Mouse (Mus musculus): ENCODE data around the gene Bhlhe23.

- TF ChIP-seq CTCF (IDR thresholded peaks at IDR 0.05; ENCODE audit: control insufficient read depth, insufficient read depth, insufficient read length) (no peak), MYOD1 (IDR thresholded peaks at IDR 0.05; ENCODE audit: control insufficient read depth, insufficient read length, low read depth) (no peak), MAX (IDR thresholded peaks at IDR 0.05) (no peak), MYOG (IDR thresholded peaks at IDR 0.05; ENCODE audit: control insufficient read depth, extremely low read depth, insufficient read length) (no peak), FOSL1 (IDR thresholded peaks at IDR 0.05; ENCODE audit: insufficient read depth, low read length, poor library complexity, severe bottlenecking) (no peak), CEBPB (IDR thresholded peaks at IDR 0.05; ENCODE audit: low read depth) (no peak)
Measured at GRCm38 (mm10) chr2:180813982-180814568, 37.4 kb upstream of the Bhlhe23 start.
